Mouse (Mus musculus): Measurements from ENCODE around the gene Copg1. TPM values are rescaled to one million over a fixed set of nuclear protein-coding genes. Genes with fewer than 3 reads are reported as not detected.

Copg1 gene
- polyA plus RNA-seq (2014; fragmentation: Nextera tagmentation; extraction: Ambion mirVana), result 150 and 163 TPM in 2 replicates

DNA sequence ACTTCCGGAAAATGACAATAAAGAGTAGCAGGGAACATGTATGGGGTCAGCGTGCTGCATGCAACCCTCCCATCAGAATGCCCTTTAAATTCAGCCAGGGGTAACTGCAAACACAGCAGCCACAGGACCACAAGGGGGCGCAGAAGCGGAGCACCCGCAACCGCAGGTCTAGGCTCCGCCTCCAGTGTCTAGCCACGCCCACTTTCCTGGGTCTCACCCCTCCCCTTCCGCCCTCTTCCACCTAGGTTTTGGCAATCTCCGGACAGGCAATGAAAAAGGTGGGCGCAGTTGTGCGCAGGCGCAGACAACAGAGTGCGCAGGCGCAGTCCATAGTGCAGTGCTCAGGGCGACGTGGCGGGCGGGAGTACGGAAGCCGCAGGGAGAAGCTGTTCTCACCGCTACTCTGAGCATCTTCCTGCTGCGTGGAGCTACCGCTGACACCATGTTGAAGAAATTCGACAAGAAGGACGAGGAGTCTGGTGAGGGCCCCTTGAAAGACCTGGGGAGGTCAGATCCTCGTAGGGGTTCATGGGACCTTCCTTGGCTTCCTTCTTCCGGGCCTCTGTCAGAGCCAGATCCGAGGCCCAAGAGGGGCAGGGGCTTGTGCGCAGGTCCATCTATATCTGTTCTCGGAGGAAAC, at the start of gene Copg1:
Gene Copg1 (plus strand): TSS at position 221 of the 640 bp plus-strand sequence.
- Histone ChIP-seq H3K36me3 (ENCODE audit: control insufficient read depth, insufficient read depth, low read length) (peaks cover 16% of the 10 kb centered on the region), H3K4me1 (ENCODE audit: control insufficient read depth, insufficient read depth, low read length) (peaks cover 6% of the 10 kb centered on the region; the same call in 1 of the 2 replicates), H3K27me3 (ENCODE audit: control insufficient read depth, insufficient read depth, low read length) (no peaks in the 10 kb centered on the region), H3K4me3 (ENCODE audit: low read depth, low read length) (peak within 1 kb of the TSS; percentile 72), H3K27ac (replicated peaks; ENCODE audit: low read depth, low read length) (no peak within 1 kb of the TSS), H3K9ac (ENCODE audit: low read length) (peak within 1 kb of the TSS; percentile 77), H3K9me3 (ENCODE audit: control insufficient read depth, low read length) (no peaks in the 10 kb centered on the region), H3K4me2 (ENCODE audit: low read depth, severe bottlenecking) (peak within 1 kb of the TSS; percentile 65)
- DNase-seq (ENCODE audit: low spot score) (peak; percentile 100), ATAC-seq (ENCODE audit: insufficient number of reproducible peaks, low FRiP score, low TSS enrichment, low read depth) (peak; percentile 96)
- under 1% methylated on average over 31 of the region's 31 CpGs for WGBS

DNA sequence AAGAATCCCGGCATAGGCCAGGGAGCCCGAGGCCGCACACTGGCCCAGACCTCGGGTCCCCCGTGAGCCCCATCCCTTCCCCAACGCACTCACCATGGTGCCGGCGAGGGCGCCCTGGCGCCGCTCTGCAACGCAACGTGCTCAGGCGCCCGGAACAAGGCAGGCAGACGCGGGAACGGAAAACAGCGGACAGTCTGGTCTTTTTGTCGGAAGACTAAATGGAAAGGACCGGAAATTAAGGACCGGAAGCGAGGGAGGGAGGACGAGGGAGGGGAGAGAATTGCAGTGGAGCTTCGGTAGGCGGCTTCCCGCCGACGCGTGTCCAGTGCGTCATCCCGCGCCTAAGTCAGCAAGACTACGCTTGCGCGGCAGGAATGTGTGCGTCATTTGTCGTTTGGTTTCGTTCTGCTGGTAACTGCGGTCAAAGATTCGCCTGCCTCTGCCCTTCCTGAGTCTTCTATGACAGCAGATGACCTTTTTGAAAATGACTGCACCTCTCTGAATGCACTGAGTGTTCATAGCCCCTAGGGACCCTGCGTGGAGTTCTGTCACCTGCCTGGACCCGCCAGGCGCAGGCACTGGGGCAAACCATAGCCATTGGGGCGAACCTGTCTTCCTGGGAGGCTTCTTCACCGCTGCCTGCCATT, 48.9 kb upstream of the Copg1 start, which contains the start of gene Isy1:
Gene Isy1 (minus strand): TSS at position 248 of the 647 bp plus-strand sequence.
- under 1% methylated on average over 46 of the region's 46 CpGs for WGBS
- peaks cover 15% of the 10 kb centered on the region for H3K36me3 ChIP-seq (ENCODE audit: control insufficient read depth, insufficient read depth, low read length)
- ATAC-seq (ENCODE audit: insufficient number of reproducible peaks, low FRiP score, low TSS enrichment, low read depth), result peak; percentile 91

DNA sequence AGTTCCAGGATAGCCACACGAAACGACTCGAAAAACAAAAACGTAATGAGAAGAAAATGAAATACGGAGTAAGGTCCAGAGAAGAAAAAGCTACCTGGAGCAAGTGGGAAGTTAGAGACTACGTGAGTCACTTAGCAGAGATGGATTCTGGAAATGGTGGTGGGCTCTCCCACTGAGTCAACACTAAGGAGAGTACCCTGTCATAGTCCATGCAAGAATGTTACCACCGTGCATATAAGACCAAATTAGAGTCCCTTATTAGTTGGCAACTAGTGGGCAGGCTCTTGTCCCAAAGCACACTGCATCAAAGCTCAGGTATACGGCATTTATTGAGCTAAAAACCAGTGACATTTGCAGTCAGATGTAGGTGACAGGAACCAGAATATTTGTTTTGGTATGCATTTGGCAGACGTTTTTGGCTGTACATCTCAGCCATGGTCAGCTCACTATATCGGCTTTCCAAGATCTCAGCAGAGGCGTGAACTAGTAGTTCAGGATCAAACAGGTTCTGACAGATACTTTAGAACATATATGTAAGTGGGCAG, 47.7 kb upstream of the Copg1 start:
- no peak overlapping the region for H3K4me3 ChIP-seq (ENCODE audit: low read depth, low read length)
- WGBS, result 63% methylated on average over 11 of the region's 11 CpGs

More for the DNA sequence above, 48.9 kb upstream of the Copg1 start, which contains the start of gene Isy1:
- H3K4me2 ChIP-seq (ENCODE audit: low read depth, severe bottlenecking), result peak within 1 kb of the TSS; percentile 60
- peak within 1 kb of the TSS; percentile 44 for H3K27ac ChIP-seq (replicated peaks; ENCODE audit: low read depth, low read length)
- peak; percentile 95 for DNase-seq (ENCODE audit: low spot score)
- H3K27me3 ChIP-seq (ENCODE audit: control insufficient read depth, insufficient read depth, low read length), result no peaks in the 10 kb centered on the region
- H3K9ac ChIP-seq (ENCODE audit: low read length), result peak within 1 kb of the TSS; percentile 76
- H3K4me3 ChIP-seq (ENCODE audit: low read depth, low read length), result peak within 1 kb of the TSS; percentile 50
- H3K4me1 ChIP-seq (ENCODE audit: control insufficient read depth, insufficient read depth, low read length), result no peaks in the 10 kb centered on the region
- no peaks in the 10 kb centered on the region for H3K9me3 ChIP-seq (ENCODE audit: control insufficient read depth, low read length)

DNA sequence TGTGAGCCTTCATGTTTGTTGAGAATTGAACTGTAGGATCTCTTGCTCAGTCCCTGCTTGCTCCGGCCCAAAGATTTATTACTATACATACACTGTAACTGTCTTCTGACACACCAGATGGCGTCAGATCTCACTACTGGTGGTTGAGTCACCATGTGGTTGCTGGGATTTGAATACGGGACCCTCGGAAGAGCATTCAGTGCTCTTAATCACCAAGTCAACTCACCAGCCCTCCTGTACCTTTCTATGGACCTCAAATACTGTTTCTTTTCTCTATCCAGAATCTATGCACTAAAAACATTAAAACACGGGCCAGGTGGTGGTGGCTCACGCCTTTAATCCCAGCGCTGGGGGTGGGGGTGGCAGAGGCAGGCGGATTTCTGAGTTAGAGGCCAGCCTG, 46.0 kb upstream of the Copg1 start:
- 80% methylated on average over 8 of the region's 8 CpGs for WGBS
- Histone ChIP-seq H3K9ac (ENCODE audit: low read length) (no peak overlapping the region), H3K27ac (replicated peaks; ENCODE audit: low read depth, low read length) (no peak overlapping the region), H3K4me3 (ENCODE audit: low read depth, low read length) (no peak overlapping the region), H3K4me2 (ENCODE audit: low read depth, severe bottlenecking) (no peak overlapping the region), H3K4me1 (ENCODE audit: control insufficient read depth, insufficient read depth, low read length) (no peaks in the 10 kb centered on the region), H3K27me3 (ENCODE audit: control insufficient read depth, insufficient read depth, low read length) (no peaks in the 10 kb centered on the region), H3K36me3 (ENCODE audit: control insufficient read depth, insufficient read depth, low read length) (peaks cover 30% of the 10 kb centered on the region), H3K9me3 (ENCODE audit: control insufficient read depth, low read length) (no peaks in the 10 kb centered on the region)
- DNase-seq (ENCODE audit: low spot score), result no peak
- no peak for ATAC-seq (ENCODE audit: insufficient number of reproducible peaks, low FRiP score, low TSS enrichment, low read depth)

More for the DNA sequence above, 47.7 kb upstream of the Copg1 start:
- Histone ChIP-seq H3K9me3 (ENCODE audit: control insufficient read depth, low read length) (no peaks in the 10 kb centered on the region), H3K9ac (ENCODE audit: low read length) (no peak overlapping the region), H3K27ac (replicated peaks; ENCODE audit: low read depth, low read length) (no peak overlapping the region), H3K36me3 (ENCODE audit: control insufficient read depth, insufficient read depth, low read length) (peaks cover 22% of the 10 kb centered on the region), H3K4me2 (ENCODE audit: low read depth, severe bottlenecking) (no peak overlapping the region), H3K27me3 (ENCODE audit: control insufficient read depth, insufficient read depth, low read length) (no peaks in the 10 kb centered on the region), H3K4me1 (ENCODE audit: control insufficient read depth, insufficient read depth, low read length) (no peaks in the 10 kb centered on the region)
- ATAC-seq (ENCODE audit: insufficient number of reproducible peaks, low FRiP score, low TSS enrichment, low read depth) (no peak), DNase-seq (ENCODE audit: low spot score) (no peak)

DNA sequence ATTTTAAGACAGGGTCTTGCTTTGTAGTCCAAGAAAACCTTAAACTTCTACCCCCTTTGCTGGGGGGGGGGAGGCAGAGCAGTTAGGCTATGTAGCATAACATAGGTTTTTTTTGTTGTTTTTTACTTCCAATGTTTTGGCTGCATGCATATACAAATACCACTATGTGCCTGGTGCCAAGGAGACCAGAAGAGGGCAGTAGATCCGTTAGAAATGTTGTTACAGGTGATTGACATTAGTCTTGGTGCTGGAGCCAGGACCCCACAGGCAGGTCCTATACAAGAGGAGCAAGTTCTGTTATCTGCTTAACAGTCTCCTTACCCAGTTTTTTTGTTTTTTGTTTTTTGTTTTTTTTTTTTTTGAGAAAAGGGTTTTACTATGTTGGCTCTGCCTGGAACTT, 45.4 kb upstream of the Copg1 start:
- no peak overlapping the region for H3K9ac ChIP-seq (ENCODE audit: low read length)
- no peaks in the 10 kb centered on the region for H3K27me3 ChIP-seq (ENCODE audit: control insufficient read depth, insufficient read depth, low read length)
- no peaks in the 10 kb centered on the region for H3K4me1 ChIP-seq (ENCODE audit: control insufficient read depth, insufficient read depth, low read length)
- no peak overlapping the region for H3K27ac ChIP-seq (replicated peaks; ENCODE audit: low read depth, low read length)
- no peak overlapping the region for H3K4me3 ChIP-seq (ENCODE audit: low read depth, low read length)
- ATAC-seq (ENCODE audit: insufficient number of reproducible peaks, low FRiP score, low TSS enrichment, low read depth), result no peak
- WGBS, result 43% methylated on average over 1 of the region's 1 CpGs
- DNase-seq (ENCODE audit: low spot score), result no peak
- H3K4me2 ChIP-seq (ENCODE audit: low read depth, severe bottlenecking), result no peak overlapping the region
- H3K9me3 ChIP-seq (ENCODE audit: control insufficient read depth, low read length), result no peaks in the 10 kb centered on the region
- peaks cover 30% of the 10 kb centered on the region for H3K36me3 ChIP-seq (ENCODE audit: control insufficient read depth, insufficient read depth, low read length)

DNA sequence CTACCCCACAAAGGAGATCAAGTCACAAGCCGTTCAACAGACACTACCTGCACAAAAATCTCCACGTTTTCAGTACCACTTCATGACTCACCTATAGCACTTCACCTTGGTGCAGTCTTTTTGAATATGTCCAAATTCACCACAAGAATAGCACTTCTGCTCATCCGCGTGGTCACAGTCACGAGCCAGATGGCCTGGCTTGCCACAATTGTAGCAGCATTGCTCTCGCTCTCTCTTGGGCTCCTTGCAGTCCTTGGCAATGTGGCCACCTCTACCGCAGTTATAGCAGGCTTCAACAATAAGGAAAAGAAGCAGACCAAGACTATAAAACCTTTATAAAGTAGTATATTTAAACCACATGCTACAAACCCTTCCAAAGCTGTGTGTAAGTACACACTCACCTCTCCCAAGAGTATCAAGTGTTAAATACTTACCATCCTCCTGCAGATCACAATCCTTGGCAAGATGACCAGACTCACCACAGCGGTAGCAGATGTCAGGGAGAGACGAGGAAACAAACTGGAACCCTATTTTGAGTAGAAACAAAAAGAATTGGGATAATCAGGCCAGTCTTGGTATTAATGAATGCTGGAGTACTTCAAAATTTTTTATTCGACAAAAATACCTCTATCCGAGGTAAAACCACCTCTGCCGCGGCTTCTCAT, 42.5 kb upstream of the Copg1 start:
- H3K36me3 ChIP-seq (ENCODE audit: control insufficient read depth, insufficient read depth, low read length), result peaks cover 32% of the 10 kb centered on the region
- no peaks in the 10 kb centered on the region for H3K27me3 ChIP-seq (ENCODE audit: control insufficient read depth, insufficient read depth, low read length)
- H3K4me2 ChIP-seq (ENCODE audit: low read depth, severe bottlenecking), result no peak overlapping the region
- H3K9me3 ChIP-seq (ENCODE audit: control insufficient read depth, low read length), result no peaks in the 10 kb centered on the region
- H3K4me1 ChIP-seq (ENCODE audit: control insufficient read depth, insufficient read depth, low read length), result 0 out of 2 replicates have a peak, but pooled peaks cover 7% of the 10 kb centered on the region
- DNase-seq (ENCODE audit: low spot score) (no peak), ATAC-seq (ENCODE audit: insufficient number of reproducible peaks, low FRiP score, low TSS enrichment, low read depth) (no peak)
- H3K4me3 ChIP-seq (ENCODE audit: low read depth, low read length), result no peak overlapping the region
- 90% methylated on average over 13 of the region's 13 CpGs for WGBS
- no peak overlapping the region for H3K9ac ChIP-seq (ENCODE audit: low read length)
- H3K27ac ChIP-seq (replicated peaks; ENCODE audit: low read depth, low read length), result no peak overlapping the region

DNA sequence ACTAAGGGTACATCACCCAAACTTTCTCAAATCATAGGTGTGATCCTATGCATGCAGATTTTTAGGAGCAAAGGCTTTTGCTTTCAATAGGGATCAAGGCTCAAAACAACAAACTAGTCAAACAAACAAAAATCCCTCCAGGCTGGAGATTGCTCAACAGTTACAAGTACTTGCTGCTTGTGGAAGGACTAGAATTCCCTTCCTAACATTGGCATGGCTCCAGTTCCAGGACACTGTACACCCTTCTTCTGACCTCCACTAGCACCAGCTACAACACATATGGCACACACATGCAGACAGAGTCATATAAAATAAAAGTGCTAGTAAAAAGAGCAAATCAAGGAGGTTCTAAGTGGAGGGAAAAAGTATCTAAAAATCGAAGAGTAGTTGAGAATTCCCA, 40.8 kb upstream of the Copg1 start:
- H3K27me3 ChIP-seq (ENCODE audit: control insufficient read depth, insufficient read depth, low read length), result no peaks in the 10 kb centered on the region
- 67% methylated on average over 1 of the region's 1 CpGs for whole genome bisulfite sequencing
- H3K9ac ChIP-seq (ENCODE audit: low read length), result no peak overlapping the region
- H3K27ac ChIP-seq (replicated peaks; ENCODE audit: low read depth, low read length), result no peak overlapping the region
- DNase-seq (ENCODE audit: low spot score) (no peak), ATAC-seq (ENCODE audit: insufficient number of reproducible peaks, low FRiP score, low TSS enrichment, low read depth) (no peak)
- no peak overlapping the region for H3K4me3 ChIP-seq (ENCODE audit: low read depth, low read length)
- no peaks in the 10 kb centered on the region for H3K9me3 ChIP-seq (ENCODE audit: control insufficient read depth, low read length)
- H3K4me2 ChIP-seq (ENCODE audit: low read depth, severe bottlenecking), result no peak overlapping the region
- H3K36me3 ChIP-seq (ENCODE audit: control insufficient read depth, insufficient read depth, low read length), result peaks cover 28% of the 10 kb centered on the region
- H3K4me1 ChIP-seq (ENCODE audit: control insufficient read depth, insufficient read depth, low read length), result 0 out of 2 replicates have a peak, but pooled peaks cover 7% of the 10 kb centered on the region

DNA sequence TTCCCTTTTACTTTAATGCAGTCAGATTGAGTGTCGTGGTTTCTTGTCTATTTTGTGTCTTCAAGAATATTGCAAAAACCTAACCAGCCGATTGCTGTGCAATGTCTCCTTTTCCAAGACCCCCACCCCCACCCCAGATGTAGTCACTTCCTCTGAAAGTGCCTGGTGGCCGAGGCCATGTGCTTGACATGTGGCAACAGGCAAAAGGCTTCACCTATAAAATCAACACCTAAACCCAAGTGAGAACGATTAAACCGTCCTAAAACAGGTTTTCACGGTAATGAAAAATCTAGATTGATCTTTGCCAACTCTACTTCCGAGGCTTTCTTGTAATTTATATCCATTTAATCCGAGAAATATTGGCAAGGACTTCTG, 37.8 kb upstream of the Copg1 start:
- H3K9me3 ChIP-seq (ENCODE audit: control insufficient read depth, low read length), result no peaks in the 10 kb centered on the region
- under 1% methylated on average over 8 of the region's 8 CpGs for WGBS
- ATAC-seq (ENCODE audit: insufficient number of reproducible peaks, low FRiP score, low TSS enrichment, low read depth), result no peak
- H3K4me3 ChIP-seq (ENCODE audit: low read depth, low read length), result peak overlapping the region; percentile 97
- DNase-seq (ENCODE audit: low spot score), result peak; percentile 61
- H3K27me3 ChIP-seq (ENCODE audit: control insufficient read depth, insufficient read depth, low read length), result no peaks in the 10 kb centered on the region
- 0 out of 2 replicates have a peak, but pooled peaks cover 7% of the 10 kb centered on the region for H3K4me1 ChIP-seq (ENCODE audit: control insufficient read depth, insufficient read depth, low read length)
- H3K27ac ChIP-seq (replicated peaks; ENCODE audit: low read depth, low read length), result peak overlapping the region; percentile 75
- peak overlapping the region; percentile 78 for H3K4me2 ChIP-seq (ENCODE audit: low read depth, severe bottlenecking)
- peaks cover 10% of the 10 kb centered on the region for H3K36me3 ChIP-seq (ENCODE audit: control insufficient read depth, insufficient read depth, low read length)
- H3K9ac ChIP-seq (ENCODE audit: low read length), result peak overlapping the region; percentile 99
